Mouse (Mus musculus) brain, adult 10 weeks (tissue): Measurements from ENCODE around the gene Gm21173. TPM values are rescaled to one million over a fixed set of nuclear protein-coding genes. Genes with fewer than 3 reads are reported as not detected.

ENCODE experiments used
- polyA plus RNA-seq: library from polyadenylated mRNA; stranded (reverse); fragments of 350-450 nt; fragmentation: Illumina TruSeq; extraction: RNeasy Lipid Tissue Mini Kit (QIAGEN cat#74804); gene quantifications from one replicate; pipeline ENCODE4 v1.2.3, GENCODE M21; 2015; ENCODE audit warnings: low read depth, low replicate concordance

The Gm21173 gene
- polyA plus RNA-seq: not detected

DNA sequence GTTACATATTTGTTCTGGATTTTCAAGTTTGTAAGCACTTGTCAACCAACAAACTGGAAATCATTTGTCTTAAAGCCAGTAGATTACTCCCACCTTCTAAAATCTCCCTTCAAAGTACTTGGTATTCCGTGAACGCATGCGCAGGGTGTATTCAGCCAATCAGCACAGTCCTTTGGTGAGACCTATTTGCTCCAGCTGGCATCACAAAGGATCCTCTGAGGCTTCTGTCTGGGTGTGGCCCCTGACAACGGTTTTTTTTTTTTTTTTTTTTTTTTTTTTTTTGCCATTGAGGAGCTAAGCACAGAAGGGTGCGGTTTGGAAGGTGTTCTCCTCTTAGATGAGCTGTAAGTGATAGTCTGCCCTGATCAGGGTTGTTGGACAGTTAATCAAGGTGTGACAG, at the start of gene Gm21173:
Gene Gm21173, plus strand, starts transcription at position 301 of the 400 bp plus-strand sequence.

